Mouse (Mus musculus): ENCODE results near the gene Jsrp1. TPM values are rescaled to one million over a fixed set of nuclear protein-coding genes. Genes with fewer than 3 reads are reported as not detected.

Gene Jsrp1
- polyA plus RNA-seq, 1 experiment, result not detected

DNA sequence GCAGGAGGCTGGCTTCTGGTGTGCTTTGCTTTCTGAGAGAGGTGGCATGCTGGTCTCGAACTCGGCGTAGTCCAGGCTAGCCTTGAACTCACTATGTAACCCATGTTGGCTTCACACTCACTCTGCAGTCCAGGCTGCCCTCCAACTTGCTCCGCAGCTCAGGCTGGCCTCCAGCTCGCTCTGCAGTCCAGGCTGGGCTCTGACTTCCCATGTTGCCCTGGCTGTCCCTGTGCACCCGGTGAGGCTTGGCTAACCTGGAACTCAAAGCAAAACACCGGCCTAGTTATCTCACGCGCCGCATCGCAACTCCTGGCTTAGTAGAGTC is 42.4 kb upstream of the Jsrp1 start:
- H3K4me1 ChIP-seq (ENCODE audit: control insufficient read depth, insufficient read depth, insufficient read length, low read length), result peaks cover 16% of the 10 kb centered on the region
- H3K36me3 ChIP-seq (ENCODE audit: control insufficient read depth, insufficient read depth, low read length), result peaks cover 12% of the 10 kb centered on the region
- 15% methylated on average over 11 of the region's 11 CpGs for WGBS
- TF ChIP-seq POLR2A (IDR thresholded peaks at IDR 0.05; ENCODE audit: low read depth, low read length), result no peak
- TF ChIP-seq CTCF (IDR thresholded peaks at IDR 0.05; ENCODE audit: extremely low read depth, insufficient read length, insufficient replicate concordance, low read depth, low read length), result no peak
- no peaks in the 10 kb centered on the region for H3K27me3 ChIP-seq (ENCODE audit: control insufficient read depth, insufficient read depth, low read length)
- no peak overlapping the region for H3K27ac ChIP-seq (ENCODE audit: insufficient read depth, low read depth, low read length)
- H3K4me3 ChIP-seq (ENCODE audit: low read depth, low read length), result peak overlapping the region; percentile 81

GRCm38 (mm10) chr10:80854913-80855748 is 41.8 kb upstream of the Jsrp1 start, which contains the start of the genes Lsm7 and Sppl2b:
Lsm7 (minus strand) TSS chr10:80855209.
Sppl2b (plus strand) TSS chr10:80855275.
- Histone ChIP-seq H3K27me3 (ENCODE audit: control insufficient read depth, insufficient read depth, low read length) (no peaks in the 10 kb centered on the region), H3K4me1 (ENCODE audit: control insufficient read depth, insufficient read depth, insufficient read length, low read length) (peaks cover 16% of the 10 kb centered on the region), H3K27ac (ENCODE audit: insufficient read depth, low read depth, low read length) (no peak within 1 kb of the TSS), H3K36me3 (ENCODE audit: control insufficient read depth, insufficient read depth, low read length) (peaks cover 12% of the 10 kb centered on the region), H3K4me3 (ENCODE audit: low read depth, low read length) (peak within 1 kb of the TSS; percentile 81)
- TF ChIP-seq POLR2A (IDR thresholded peaks at IDR 0.05; ENCODE audit: low read depth, low read length) (peak; percentile 67), CTCF (IDR thresholded peaks at IDR 0.05; ENCODE audit: extremely low read depth, insufficient read length, insufficient replicate concordance, low read depth, low read length) (no peak)
- under 1% methylated on average over 81 of the region's 81 CpGs for WGBS

DNA sequence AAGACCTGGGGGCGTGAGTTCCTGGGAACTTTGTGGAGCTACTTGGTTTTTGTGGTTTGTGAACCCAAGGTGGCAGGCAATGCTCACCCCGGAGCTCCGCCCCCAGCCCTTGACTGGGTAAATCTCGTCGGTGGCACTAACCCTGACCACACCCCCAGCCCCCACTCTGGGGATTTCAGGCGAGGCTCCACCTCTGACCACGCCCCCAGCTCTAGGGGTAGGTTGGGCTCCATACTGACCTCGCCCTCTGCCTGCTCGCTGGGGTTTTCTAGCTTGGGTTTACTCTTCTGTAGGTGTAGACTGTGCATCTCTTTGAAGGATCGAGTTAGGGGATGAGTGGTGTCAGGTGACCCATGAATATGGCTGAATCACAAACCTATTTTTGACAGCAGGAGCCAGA is 35.3 kb upstream of the Jsrp1 start:
- TF ChIP-seq POLR2A (IDR thresholded peaks at IDR 0.05; ENCODE audit: low read depth, low read length) (no peak), CTCF (IDR thresholded peaks at IDR 0.05; ENCODE audit: extremely low read depth, insufficient read length, insufficient replicate concordance, low read depth, low read length) (no peak)
- no peak overlapping the region for H3K4me3 ChIP-seq (ENCODE audit: low read depth, low read length)
- peaks cover 4% of the 10 kb centered on the region for H3K4me1 ChIP-seq (ENCODE audit: control insufficient read depth, insufficient read depth, insufficient read length, low read length)
- H3K27me3 ChIP-seq (ENCODE audit: control insufficient read depth, insufficient read depth, low read length), result peaks cover 11% of the 10 kb centered on the region
- peaks cover 12% of the 10 kb centered on the region for H3K36me3 ChIP-seq (ENCODE audit: control insufficient read depth, insufficient read depth, low read length)
- no peak overlapping the region for H3K27ac ChIP-seq (ENCODE audit: insufficient read depth, low read depth, low read length)
- WGBS, result 8% methylated on average over 10 of the region's 10 CpGs

- peaks cover 4% of the 10 kb centered on the region for H3K4me1 ChIP-seq (ENCODE audit: control insufficient read depth, insufficient read depth, insufficient read length, low read length)
- H3K4me3 ChIP-seq (ENCODE audit: low read depth, low read length), result no peak overlapping the region
- H3K27me3 ChIP-seq (ENCODE audit: control insufficient read depth, insufficient read depth, low read length), result peaks cover 21% of the 10 kb centered on the region
- TF ChIP-seq POLR2A (IDR thresholded peaks at IDR 0.05; ENCODE audit: low read depth, low read length) (no peak), CTCF (IDR thresholded peaks at IDR 0.05; ENCODE audit: extremely low read depth, insufficient read length, insufficient replicate concordance, low read depth, low read length) (no peak)
- 68% methylated on average over 12 of the region's 12 CpGs for WGBS
- no peaks in the 10 kb centered on the region for H3K36me3 ChIP-seq (ENCODE audit: control insufficient read depth, insufficient read depth, low read length)
- no peak overlapping the region for H3K27ac ChIP-seq (ENCODE audit: insufficient read depth, low read depth, low read length)
These were observed 32.4 kb upstream of the Jsrp1 start for GRCm38 (mm10) chr10:80845732-80846131.

- 73% methylated on average over 8 of the region's 8 CpGs for WGBS
- H3K4me1 ChIP-seq (ENCODE audit: control insufficient read depth, insufficient read depth, insufficient read length, low read length), result peaks cover 4% of the 10 kb centered on the region
- H3K4me3 ChIP-seq (ENCODE audit: low read depth, low read length), result no peak overlapping the region
- peaks cover 21% of the 10 kb centered on the region for H3K27me3 ChIP-seq (ENCODE audit: control insufficient read depth, insufficient read depth, low read length)
- no peaks in the 10 kb centered on the region for H3K36me3 ChIP-seq (ENCODE audit: control insufficient read depth, insufficient read depth, low read length)
- no peak overlapping the region for H3K27ac ChIP-seq (ENCODE audit: insufficient read depth, low read depth, low read length)
- no peak for TF ChIP-seq POLR2A (IDR thresholded peaks at IDR 0.05; ENCODE audit: low read depth, low read length)
- no peak for TF ChIP-seq CTCF (IDR thresholded peaks at IDR 0.05; ENCODE audit: extremely low read depth, insufficient read length, insufficient replicate concordance, low read depth, low read length)
These were observed 31.9 kb upstream of the Jsrp1 start for GRCm38 (mm10) chr10:80845055-80845693.

GRCm38 (mm10) chr10:80843931-80844547 is 30.7 kb upstream of the Jsrp1 start, which contains the start of gene Lingo3:
Lingo3 (minus strand) TSS chr10:80844039.
- Histone ChIP-seq H3K27ac (ENCODE audit: insufficient read depth, low read depth, low read length) (no peak within 1 kb of the TSS), H3K4me1 (ENCODE audit: control insufficient read depth, insufficient read depth, insufficient read length, low read length) (peaks cover 4% of the 10 kb centered on the region), H3K4me3 (ENCODE audit: low read depth, low read length) (peak within 1 kb of the TSS; percentile 39), H3K27me3 (ENCODE audit: control insufficient read depth, insufficient read depth, low read length) (peaks cover 21% of the 10 kb centered on the region), H3K36me3 (ENCODE audit: control insufficient read depth, insufficient read depth, low read length) (no peaks in the 10 kb centered on the region)
- TF ChIP-seq CTCF (IDR thresholded peaks at IDR 0.05; ENCODE audit: extremely low read depth, insufficient read length, insufficient replicate concordance, low read depth, low read length), result no peak
- no peak for TF ChIP-seq POLR2A (IDR thresholded peaks at IDR 0.05; ENCODE audit: low read depth, low read length)
- 3% methylated on average over 47 of the region's 51 CpGs for WGBS
